In the genomic region with DNA sequence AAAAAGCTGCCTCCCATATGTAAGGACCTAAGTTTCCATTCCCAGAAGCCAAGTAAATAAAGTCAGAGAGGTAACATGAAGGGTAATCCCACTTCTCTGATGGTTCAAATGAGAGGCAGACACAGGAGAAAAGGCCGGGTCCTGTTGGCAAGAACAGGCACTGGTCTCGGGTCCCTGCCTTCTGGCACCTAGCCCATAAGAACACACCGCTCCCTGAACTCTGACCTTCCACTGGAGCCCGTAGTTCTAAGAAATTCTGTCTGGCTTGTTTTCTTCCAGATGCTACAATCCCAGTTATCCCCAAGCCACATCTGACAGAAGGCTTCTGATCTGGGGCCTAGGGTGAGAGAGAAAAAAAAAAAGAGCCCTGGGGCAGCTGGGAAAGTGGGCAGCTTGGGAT, we compare ENCODE assay signal across 9 mouse cellular contexts. TPM values are rescaled to one million over a fixed set of nuclear protein-coding genes. Genes with fewer than 3 reads are reported as not detected.
DNase-seq lines count a peak whose midpoint lies in the region; ATAC-seq and TF ChIP-seq lines count a peak whose summit lies in the region.
"Had no signal": no experiment of that assay in that cellular context is flagged by ENCODE, and none has a peak within 500 bp of the region (broad histone marks: within the 10 kb centered on the region; RNA-seq: fewer than 3 reads in every experiment).

No protein-coding gene starts in this region.

- H3K36me3 ChIP-seq in liver, adult 2 months (ENCODE audit: control insufficient read depth, insufficient read depth, low read length) = no peaks in the 10 kb centered on the region
- H3K36me3 ChIP-seq in forebrain, embryonic 12.5 days (replicated peaks) = 0 out of 2 replicates have a peak, but pooled peaks cover 6% of the 10 kb centered on the region
- 0 out of 2 replicates have a peak, but pooled peaks cover 5% of the 10 kb centered on the region for H3K36me3 ChIP-seq in intestine, embryonic 15.5 days
- H3K36me3 ChIP-seq in midbrain, postnatal 0 days (ENCODE audit: insufficient read depth, low read length) = no peaks in the 10 kb centered on the region

- WGBS in liver, adult 2 months = 58% methylated on average over 4 of the region's 4 CpGs
- 92% methylated on average over 4 of the region's 4 CpGs for WGBS in forebrain, embryonic 12.5 days
- 58% methylated on average over 4 of the region's 4 CpGs for WGBS in intestine, embryonic 15.5 days
- 63% methylated on average over 4 of the region's 4 CpGs for WGBS in midbrain, postnatal 0 days

- no peak overlapping the region for H3K4me2 ChIP-seq in forebrain, embryonic 12.5 days
- peak overlapping the region; percentile 30; the same call in 1 of the 2 replicates for H3K4me2 ChIP-seq in intestine, embryonic 15.5 days (replicated peaks)
- H3K4me2 ChIP-seq in midbrain, postnatal 0 days (ENCODE audit: low read depth, low read length, poor library complexity, severe bottlenecking) = peak overlapping the region; percentile 18
- H3K4me2 ChIP-seq: liver, embryonic 13.5 days had no signal

- H3K9me3 ChIP-seq in forebrain, embryonic 12.5 days = no peaks in the 10 kb centered on the region
- no peaks in the 10 kb centered on the region for H3K9me3 ChIP-seq in intestine, embryonic 15.5 days
- H3K9me3 ChIP-seq in midbrain, postnatal 0 days (ENCODE audit: low read length) = no peaks in the 10 kb centered on the region
- H3K9me3 ChIP-seq: liver, embryonic 13.5 days had no signal

- H3K27ac ChIP-seq in liver, adult 2 months (replicated peaks; ENCODE audit: insufficient read depth, low read depth, low read length) = peak overlapping the region; percentile 60; the same call in 1 of the 2 replicates
- H3K27ac ChIP-seq in forebrain, embryonic 12.5 days = peak overlapping the region; percentile 83
- H3K27ac ChIP-seq in intestine, embryonic 15.5 days = peak overlapping the region; percentile 77
- H3K27ac ChIP-seq in midbrain, postnatal 0 days (ENCODE audit: low read depth, low read length) = peak overlapping the region; percentile 73; the same call in 1 of the 2 replicates
- H3K27ac ChIP-seq: liver, embryonic 13.5 days had no signal

- H3K27me3 ChIP-seq in liver, adult 2 months (ENCODE audit: control insufficient read depth, insufficient read depth, low read length) = peaks cover 2% of the 10 kb centered on the region; the same call in 1 of the 2 replicates
- H3K27me3 ChIP-seq in forebrain, embryonic 12.5 days = no peaks in the 10 kb centered on the region
- H3K27me3 ChIP-seq in intestine, embryonic 15.5 days (replicated peaks) = no peaks in the 10 kb centered on the region
- no peaks in the 10 kb centered on the region for H3K27me3 ChIP-seq in midbrain, postnatal 0 days (ENCODE audit: insufficient read depth, low read length)
- H3K27me3 ChIP-seq: liver, embryonic 13.5 days had no signal

- no peak for DNase-seq in liver, adult 2 months (ENCODE audit: extremely low read depth, low read depth, low spot score)
- DNase-seq in liver (no peak), MN1 (ENCODE audit: low spot score) (no peak)
- DNase-seq in midbrain, postnatal 0 days (ENCODE audit: low spot score) = no peak
- no peak for DNase-seq in cerebellum, postnatal 10 days
- no peak for DNase-seq in urinary bladder, postnatal 10 days (ENCODE audit: low spot score)
- DNase-seq: liver, embryonic 13.5 days had no signal

- H3K4me1 ChIP-seq in liver, adult 2 months (ENCODE audit: control insufficient read depth, insufficient read depth, low read length) = no peaks in the 10 kb centered on the region; the same call in 1 of the 2 replicates
- H3K4me1 ChIP-seq in forebrain, embryonic 12.5 days = peaks cover 39% of the 10 kb centered on the region
- H3K4me1 ChIP-seq in intestine, embryonic 15.5 days (replicated peaks) = peaks cover 32% of the 10 kb centered on the region
- peaks cover 10% of the 10 kb centered on the region for H3K4me1 ChIP-seq in midbrain, postnatal 0 days (ENCODE audit: insufficient read depth, low read length)

- TF ChIP-seq POLR2A in liver, adult 2 months (IDR thresholded peaks at IDR 0.05; ENCODE audit: extremely low read depth, insufficient read depth, low read length) = no peak

- no peak overlapping the region for H3K4me3 ChIP-seq in liver, adult 2 months (ENCODE audit: insufficient read depth, low read depth, low read length)
- no peak overlapping the region for H3K4me3 ChIP-seq in forebrain, embryonic 12.5 days (replicated peaks)
- no peak overlapping the region for H3K4me3 ChIP-seq in intestine, embryonic 15.5 days (replicated peaks)
- no peak overlapping the region for H3K4me3 ChIP-seq in midbrain, postnatal 0 days (ENCODE audit: low read depth, low read length)
- H3K4me3 ChIP-seq: liver, embryonic 13.5 days had no signal

- no peak for ATAC-seq in forebrain, embryonic 12.5 days (ENCODE audit: low FRiP score)
- no peak for ATAC-seq in intestine, embryonic 15.5 days
- no peak for ATAC-seq in midbrain, postnatal 0 days (ENCODE audit: low FRiP score)

- no peak overlapping the region for H3K9ac ChIP-seq in liver, adult 2 months (ENCODE audit: low read depth, low read length)
- 0 out of 2 replicates have a peak overlapping the region, but pooled peaks have one; percentile 25 for H3K9ac ChIP-seq in forebrain, embryonic 12.5 days
- H3K9ac ChIP-seq in intestine, embryonic 15.5 days = peak overlapping the region; percentile 8; the same call in 1 of the 2 replicates
- H3K9ac ChIP-seq in midbrain, postnatal 0 days (replicated peaks; ENCODE audit: low read length, poor library complexity, severe bottlenecking) = 0 out of 2 replicates have a peak overlapping the region, but pooled peaks have one; percentile 13
- H3K9ac ChIP-seq: liver, embryonic 13.5 days had no signal

- no peak for TF ChIP-seq CTCF in liver, adult 2 months (IDR thresholded peaks at IDR 0.05; ENCODE audit: low read depth, low read length)
- no peak for TF ChIP-seq CTCF in midbrain, postnatal 0 days (IDR thresholded peaks at IDR 0.05)

- no peaks in the 10 kb centered on the region; the same call in 1 of the 2 replicates for H3K79me2 ChIP-seq in liver, adult 2 months (ENCODE audit: control insufficient read depth, insufficient read depth, low read length)

RNA-seq across cellular contexts. Expression of a gene that starts 34.7 kb away (rescaled TPM):
- total RNA-seq in liver, adult 2 months (2014; rRNA removed) = 35.2 and 53.6 TPM in 2 replicates
- 16.6 and 16.7 TPM in 2 replicates for polyA plus RNA-seq in liver, adult 2 months (2012; rRNA removed)
- 78.4 and 89.6 TPM in 2 replicates for polyA plus RNA-seq in forebrain, embryonic 12.5 days (2016; fragmentation: Nextera tagmentation; extraction: Ambion mirVana)
- 61.9 and 67.0 TPM in 2 replicates for polyA plus RNA-seq in intestine, embryonic 15.5 days (2015; fragmentation: Nextera tagmentation; extraction: Ambion mirVana)
- total RNA-seq in midbrain, postnatal 0 days (2014; rRNA removed) = 32.6 and 37.2 TPM in 2 replicates
- polyA plus RNA-seq in midbrain, postnatal 0 days (2015; fragmentation: Nextera tagmentation; extraction: Ambion mirVana) = 10.7 and 12.1 TPM in 2 replicates

RNA-seq across cellular contexts. Expression of a gene that starts 35.7 kb away (rescaled TPM):
- 3.8 and 5.4 TPM in 2 replicates for total RNA-seq in liver, adult 2 months (2014; rRNA removed)
- polyA plus RNA-seq in liver, adult 2 months (2012; rRNA removed) = 2.2 and 2.5 TPM in 2 replicates
- polyA plus RNA-seq in forebrain, embryonic 12.5 days (2016; fragmentation: Nextera tagmentation; extraction: Ambion mirVana) = 133 and 141 TPM in 2 replicates
- polyA plus RNA-seq in intestine, embryonic 15.5 days (2015; fragmentation: Nextera tagmentation; extraction: Ambion mirVana) = 85.3 and 85.5 TPM in 2 replicates
- 58.6 and 64.8 TPM in 2 replicates for total RNA-seq in midbrain, postnatal 0 days (2014; rRNA removed)
- 25.9 and 29.1 TPM in 2 replicates for polyA plus RNA-seq in midbrain, postnatal 0 days (2015; fragmentation: Nextera tagmentation; extraction: Ambion mirVana)
